Mouse (Mus musculus) stomach, embryonic 15.5 days (tissue): ENCODE data around the gene Ndrg4. TPM values are rescaled to one million over a fixed set of nuclear protein-coding genes. Genes with fewer than 3 reads are reported as not detected.

Experiments used
- ATAC-seq: fragments of 200-750 bp; cut with Nextera tagmentation; 2 replicates; pipeline ENCODE4 v1.8.0; 2017; ENCODE audit warnings: low read depth, moderate number of reproducible peaks, moderate TSS enrichment; ENCODE audit not compliant: insufficient read depth, low FRiP score
- H3K27ac ChIP-seq: fragments of 300-500 bp; sonication (generic); 2 replicates; pipeline ENCODE4 v1.5.1; 2015; ENCODE audit warnings: mild to moderate bottlenecking, inconsistent platforms
- H3K27me3 ChIP-seq: fragments of 300-500 bp; sonication (generic); replicated peaks from 2 replicates; pipeline ENCODE4 v1.6.1; 2015; ENCODE audit warnings: inconsistent platforms
- H3K36me3 ChIP-seq: fragments of 300-500 bp; sonication (generic); 2 replicates; pipeline ENCODE4 v1.6.1; 2015; ENCODE audit warnings: inconsistent platforms
- H3K4me1 ChIP-seq: fragments of 300-500 bp; sonication (generic); 2 replicates; pipeline ENCODE4 v1.6.1; 2015; ENCODE audit warnings: inconsistent platforms
- H3K4me2 ChIP-seq: fragments of 300-500 bp; sonication (generic); 2 replicates; pipeline ENCODE4 v1.6.1; 2015; ENCODE audit warnings: mild to moderate bottlenecking, inconsistent platforms
- H3K4me3 ChIP-seq: fragments of 300-500 bp; sonication (generic); replicated peaks from 2 replicates; pipeline ENCODE4 v1.5.1; 2015; ENCODE audit warnings: inconsistent platforms
- H3K9ac ChIP-seq: fragments of 300-500 bp; sonication (generic); 2 replicates; pipeline ENCODE4 v1.6.1; 2015; ENCODE audit warnings: inconsistent platforms
- H3K9me3 ChIP-seq: fragments of 300-500 bp; sonication (generic); 2 replicates; pipeline ENCODE4 v1.6.1; 2016; ENCODE audit warnings: inconsistent platforms
- WGBS: fragments of 180-500 bp; shearing (Covaris S2); methylation state at CpG from one replicate; pipeline ENCODE4 v1.1.7; 2015; 5-methylcytosine and 5-hydroxymethylcytosine counted together
- polyA plus RNA-seq: library from polyadenylated mRNA; unstranded; fragments of >200 nt; fragmentation: Nextera tagmentation; extraction: Ambion mirVana; gene quantifications from 2 replicates; pipeline ENCODE4 v1.2.1, GENCODE M21; 2015

Ndrg4 gene
- 16.7 and 17.5 TPM in 2 replicates for polyA plus RNA-seq

DNA sequence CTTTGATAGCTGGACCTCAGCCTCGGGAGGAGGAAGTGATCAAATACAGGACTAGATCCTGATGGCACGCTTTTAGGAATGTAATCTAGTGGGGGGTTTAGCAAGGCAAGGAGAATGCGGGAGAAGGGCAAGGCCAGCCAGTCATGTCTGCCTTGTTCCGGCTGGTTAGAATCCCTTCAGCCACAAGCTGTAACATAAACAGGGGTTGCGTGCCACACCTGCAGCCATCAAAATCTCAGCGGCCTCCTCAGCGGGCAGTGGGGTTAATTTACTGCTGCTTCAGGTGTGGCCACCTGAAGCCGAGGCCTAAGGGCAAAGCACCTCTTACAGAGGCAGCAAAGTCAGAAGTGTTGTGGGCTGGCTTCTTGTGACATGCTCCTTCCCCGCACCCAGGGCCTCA lies at the start of gene Ndrg4:
Gene Ndrg4 (plus strand): TSS at position 350 of the 400 bp plus-strand sequence.
- H3K27ac ChIP-seq, result no peak within 1 kb of the TSS
- peaks cover 11% of the 10 kb centered on the region; the same call in 1 of the 2 replicates for H3K4me1 ChIP-seq
- H3K4me3 ChIP-seq, result peak within 1 kb of the TSS; percentile 51
- H3K36me3 ChIP-seq, result no peaks in the 10 kb centered on the region
- WGBS, result 42% methylated on average over 9 of the region's 9 CpGs
- H3K9me3 ChIP-seq, result no peaks in the 10 kb centered on the region
- ATAC-seq, result no peak
- H3K4me2 ChIP-seq, result peak within 1 kb of the TSS; percentile 98
- H3K27me3 ChIP-seq, result peaks cover 72% of the 10 kb centered on the region
- H3K9ac ChIP-seq, result no peak within 1 kb of the TSS

DNA sequence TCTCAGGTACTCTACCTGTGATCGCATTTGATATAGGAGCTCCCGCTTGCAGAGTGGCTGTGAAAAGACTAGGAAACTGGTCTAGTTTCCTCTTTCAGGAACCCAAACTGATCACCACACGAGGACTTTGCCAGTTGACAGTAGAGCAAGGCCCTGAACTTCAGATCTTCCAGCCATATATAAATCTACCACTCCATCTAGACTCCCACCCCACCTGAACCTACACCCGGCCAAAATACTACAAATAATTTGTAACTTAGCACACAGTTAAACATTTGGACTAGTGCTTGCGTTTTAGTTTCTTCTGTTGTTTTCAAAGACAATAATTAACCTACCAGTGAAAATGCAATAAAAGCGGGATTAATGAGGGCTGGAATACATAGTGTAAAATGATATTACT lies 43.9 kb upstream of the Ndrg4 start:
- Histone ChIP-seq H3K9ac (no peak overlapping the region), H3K9me3 (no peaks in the 10 kb centered on the region), H3K4me2 (peak overlapping the region; percentile 78), H3K4me3 (peak overlapping the region; percentile 89; the same call in 1 of the 2 replicates), H3K36me3 (no peaks in the 10 kb centered on the region), H3K4me1 (peaks cover 8% of the 10 kb centered on the region; the same call in 1 of the 2 replicates), H3K27ac (no peak overlapping the region), H3K27me3 (0 out of 2 replicates have a peak, but pooled peaks cover 6% of the 10 kb centered on the region)
- 81% methylated on average over 6 of the region's 6 CpGs for WGBS
- no peak for ATAC-seq

DNA sequence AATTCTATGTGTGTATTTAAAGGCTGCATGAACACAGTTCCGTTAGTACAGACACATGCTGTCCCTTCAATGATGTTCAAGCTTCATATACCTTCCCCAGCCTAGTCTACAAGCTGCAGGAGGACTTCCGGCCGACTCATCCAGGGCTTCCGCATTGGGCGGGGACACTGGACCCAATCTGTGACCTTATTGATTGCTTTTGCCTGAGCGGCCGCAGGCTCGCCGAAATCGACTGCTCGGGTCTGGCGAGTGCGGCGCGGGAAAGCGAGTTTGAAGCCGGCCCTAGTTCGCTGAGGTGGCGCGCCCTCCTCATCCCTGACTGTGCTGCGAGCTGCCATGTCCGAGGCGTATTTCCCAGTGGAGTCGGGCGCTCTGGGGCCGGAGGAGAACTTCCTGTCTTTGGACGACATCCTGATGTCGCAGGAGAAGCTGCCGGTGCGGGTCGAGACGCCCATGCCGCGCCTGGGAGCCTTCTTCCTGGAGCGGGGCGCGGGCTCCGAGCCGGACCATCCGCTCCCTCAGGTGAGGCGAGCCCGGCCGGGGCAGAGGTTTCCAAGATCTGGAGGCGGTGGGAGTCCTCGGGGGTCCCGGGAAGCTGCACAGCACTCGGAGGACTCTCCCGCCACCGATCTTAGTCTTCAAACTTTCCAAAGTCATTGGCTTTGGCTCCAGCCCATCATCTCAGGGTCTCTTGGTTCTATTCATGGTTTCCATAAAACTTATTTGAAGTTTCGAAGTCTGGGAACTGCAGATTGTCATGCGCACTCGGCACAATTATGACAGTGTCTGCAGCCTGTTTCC lies 43.3 kb upstream of the Ndrg4 start, which contains the start of gene Gins3:
Gene Gins3 (plus strand): TSS at position 192 of the 801 bp plus-strand sequence.
- peak within 1 kb of the TSS; percentile 60 for H3K9ac ChIP-seq
- 0 out of 2 replicates have a peak, but pooled peaks cover 3% of the 10 kb centered on the region for H3K27me3 ChIP-seq
- H3K4me2 ChIP-seq, result peak within 1 kb of the TSS; percentile 78
- no peak within 1 kb of the TSS for H3K27ac ChIP-seq
- no peaks in the 10 kb centered on the region for H3K36me3 ChIP-seq
- no peaks in the 10 kb centered on the region for H3K9me3 ChIP-seq
- ATAC-seq, result peak; percentile 93
- peaks cover 8% of the 10 kb centered on the region; the same call in 1 of the 2 replicates for H3K4me1 ChIP-seq
- WGBS, result under 1% methylated on average over 52 of the region's 52 CpGs
- peak within 1 kb of the TSS; percentile 89 for H3K4me3 ChIP-seq

DNA sequence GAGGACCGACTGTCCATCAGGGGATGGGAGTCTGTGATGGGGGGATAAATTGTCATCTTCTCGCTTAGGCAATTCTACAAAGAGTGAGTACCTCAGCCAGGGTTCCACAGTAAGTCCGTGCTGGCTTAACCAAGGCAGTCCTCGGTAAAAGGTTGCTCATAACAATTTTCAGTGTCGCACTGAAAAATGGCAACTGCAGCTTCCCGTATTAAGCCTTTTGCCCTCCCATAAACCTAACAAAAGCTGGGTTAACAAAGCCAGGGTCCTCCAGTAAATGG lies 42.8 kb upstream of the Ndrg4 start:
- H3K9ac ChIP-seq, result peak overlapping the region; percentile 60
- no peak overlapping the region for H3K27ac ChIP-seq
- peak overlapping the region; percentile 78 for H3K4me2 ChIP-seq
- peak overlapping the region; percentile 89 for H3K4me3 ChIP-seq
- H3K27me3 ChIP-seq, result no peaks in the 10 kb centered on the region
- no peaks in the 10 kb centered on the region for H3K9me3 ChIP-seq
- peaks cover 8% of the 10 kb centered on the region; the same call in 1 of the 2 replicates for H3K4me1 ChIP-seq
- no peak for ATAC-seq
- H3K36me3 ChIP-seq, result no peaks in the 10 kb centered on the region
- 3% methylated on average over 6 of the region's 6 CpGs for WGBS

DNA sequence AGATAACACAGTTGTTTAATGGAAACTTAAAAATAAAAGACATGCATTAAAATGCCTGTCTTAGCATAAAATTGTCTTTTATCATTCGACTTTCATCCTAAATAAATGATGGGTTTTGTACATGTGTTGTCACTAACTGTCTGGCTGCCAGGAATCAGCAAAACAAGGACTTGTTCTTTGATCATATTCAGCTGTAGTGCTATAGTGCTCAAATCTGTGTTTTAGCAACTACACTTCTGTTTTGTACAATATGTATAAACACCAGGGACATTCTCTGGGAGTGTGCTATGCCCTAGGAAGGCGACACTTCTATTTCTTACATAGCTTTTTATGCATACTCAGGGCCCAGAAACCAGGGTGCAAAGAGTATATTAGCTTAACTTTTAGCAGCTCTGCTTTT lies 31.8 kb upstream of the Ndrg4 start:
- no peak overlapping the region for H3K4me3 ChIP-seq
- H3K4me1 ChIP-seq, result no peaks in the 10 kb centered on the region
- 83% methylated on average over 2 of the region's 2 CpGs for WGBS
- no peaks in the 10 kb centered on the region for H3K9me3 ChIP-seq
- H3K27me3 ChIP-seq, result no peaks in the 10 kb centered on the region
- no peak overlapping the region for H3K9ac ChIP-seq
- ATAC-seq, result no peak
- no peak overlapping the region for H3K4me2 ChIP-seq
- no peak overlapping the region for H3K27ac ChIP-seq
- H3K36me3 ChIP-seq, result peaks cover 12% of the 10 kb centered on the region

DNA sequence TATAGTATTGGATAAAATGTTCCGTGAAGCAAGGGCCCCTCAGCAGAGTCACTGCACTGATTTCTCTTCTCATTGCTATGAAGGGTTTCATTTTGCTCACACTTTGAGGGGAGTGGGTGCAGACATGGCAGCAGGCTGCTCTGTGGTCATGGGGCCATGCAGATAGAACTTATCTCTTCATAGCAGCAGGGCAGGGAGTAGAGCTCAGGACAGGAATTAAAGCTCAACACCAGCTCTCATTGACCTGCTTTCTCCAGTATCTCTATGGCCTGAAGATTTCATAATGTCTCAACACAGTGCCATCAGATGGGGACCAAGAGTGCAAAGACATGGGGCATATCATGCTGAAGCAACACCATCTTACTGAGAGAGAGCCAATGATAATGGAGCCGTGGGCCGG lies 28.5 kb upstream of the Ndrg4 start:
- Histone ChIP-seq H3K4me1 (no peaks in the 10 kb centered on the region), H3K4me2 (no peak overlapping the region), H3K27ac (no peak overlapping the region), H3K4me3 (no peak overlapping the region), H3K9ac (no peak overlapping the region), H3K36me3 (peaks cover 7% of the 10 kb centered on the region; the same call in 1 of the 2 replicates), H3K9me3 (no peaks in the 10 kb centered on the region), H3K27me3 (no peaks in the 10 kb centered on the region)
- 85% methylated on average over 3 of the region's 3 CpGs for WGBS
- no peak for ATAC-seq

DNA sequence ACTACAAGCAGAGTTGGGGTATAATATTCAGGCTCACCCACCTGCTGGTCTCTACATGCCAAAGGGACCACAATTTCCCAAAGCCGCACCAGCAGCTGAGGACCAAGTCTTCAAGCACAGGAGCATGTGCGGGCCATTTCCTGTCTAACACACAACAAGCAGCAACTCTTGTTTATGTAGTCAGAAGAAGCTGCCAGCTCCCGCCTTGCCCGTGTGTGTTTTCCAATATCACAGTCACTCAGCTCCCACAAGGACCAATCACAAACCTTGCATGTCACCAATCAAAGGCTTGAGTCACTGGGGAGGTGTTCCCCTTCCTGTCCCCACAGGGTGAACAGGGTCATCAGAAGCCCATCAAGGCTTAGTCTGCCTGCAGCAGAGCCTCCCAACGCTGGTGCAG lies 23.4 kb upstream of the Ndrg4 start:
- H3K27me3 ChIP-seq, result no peaks in the 10 kb centered on the region
- no peak for ATAC-seq
- WGBS, result 70% methylated on average over 5 of the region's 5 CpGs

DNA sequence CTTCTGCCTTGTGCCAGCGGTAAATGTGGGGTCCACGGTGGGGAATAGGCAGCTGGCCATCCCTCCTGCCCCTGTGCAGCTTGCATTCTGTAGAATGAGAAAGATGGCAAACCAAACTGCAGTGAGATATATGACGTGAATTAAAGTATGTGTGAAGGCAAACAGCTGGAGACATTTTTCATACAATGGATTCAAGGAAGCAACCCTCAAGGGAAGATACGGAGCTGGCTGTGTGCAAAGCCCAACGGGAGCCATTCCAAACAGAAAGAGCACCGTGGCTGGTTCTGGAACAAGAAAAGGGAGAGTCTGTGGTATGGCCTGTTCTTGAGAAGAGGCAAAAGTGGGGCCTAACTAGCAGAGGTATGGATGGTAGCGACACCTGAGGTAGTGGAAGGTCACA lies 20.9 kb upstream of the Ndrg4 start:
- WGBS, result 50% methylated on average over 7 of the region's 7 CpGs
- no peaks in the 10 kb centered on the region for H3K27me3 ChIP-seq
- no peak overlapping the region for H3K27ac ChIP-seq
- H3K36me3 ChIP-seq, result no peaks in the 10 kb centered on the region
- no peaks in the 10 kb centered on the region for H3K4me1 ChIP-seq
- H3K9ac ChIP-seq, result no peak overlapping the region
- H3K9me3 ChIP-seq, result no peaks in the 10 kb centered on the region
- no peak overlapping the region for H3K4me2 ChIP-seq
- ATAC-seq, result no peak
- H3K4me3 ChIP-seq, result no peak overlapping the region

More for the DNA sequence above, 23.4 kb upstream of the Ndrg4 start:
- no peaks in the 10 kb centered on the region for H3K9me3 ChIP-seq
- H3K36me3 ChIP-seq, result no peaks in the 10 kb centered on the region
- H3K4me2 ChIP-seq, result no peak overlapping the region
- H3K9ac ChIP-seq, result no peak overlapping the region
- H3K4me1 ChIP-seq, result no peaks in the 10 kb centered on the region
- H3K27ac ChIP-seq, result no peak overlapping the region
- H3K4me3 ChIP-seq, result no peak overlapping the region

DNA sequence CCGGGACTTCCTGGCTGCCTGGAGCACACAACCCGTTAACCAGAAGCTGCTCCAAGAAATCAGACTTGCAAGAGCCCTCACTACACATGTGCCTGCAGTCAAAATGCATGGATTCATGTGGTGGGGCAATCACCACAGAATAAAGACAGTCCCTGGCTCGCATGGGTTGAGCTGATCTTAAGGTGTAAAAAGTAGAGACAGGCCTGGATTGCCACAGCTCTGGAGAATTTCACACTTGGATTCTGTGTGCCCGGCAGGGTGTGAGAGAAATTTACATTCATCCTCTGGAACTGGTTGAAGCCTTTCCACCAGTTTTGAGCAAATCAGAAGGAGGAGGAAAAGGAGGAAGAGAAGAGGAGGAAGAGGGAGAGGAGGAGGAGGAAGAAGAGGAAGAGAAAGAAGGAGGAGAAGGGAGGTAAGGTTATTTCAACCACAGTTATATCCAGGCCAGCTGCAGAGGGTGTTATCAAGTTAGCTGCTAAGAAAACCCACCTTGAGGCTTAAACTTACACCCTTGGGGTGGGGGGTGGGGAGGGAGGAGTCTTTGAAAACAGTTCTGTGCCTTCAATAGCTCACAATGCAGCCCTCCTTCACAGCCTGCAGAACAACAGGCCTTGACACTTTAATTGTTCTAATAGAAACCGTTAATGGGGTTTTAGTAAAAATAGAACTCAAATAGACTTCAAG lies 20.3 kb upstream of the Ndrg4 start:
- H3K27ac ChIP-seq, result no peak overlapping the region
- no peaks in the 10 kb centered on the region for H3K4me1 ChIP-seq
- H3K9ac ChIP-seq, result no peak overlapping the region
- WGBS, result 53% methylated on average over 5 of the region's 5 CpGs
- no peaks in the 10 kb centered on the region for H3K27me3 ChIP-seq
- H3K4me2 ChIP-seq, result no peak overlapping the region
- no peak for ATAC-seq
- H3K9me3 ChIP-seq, result no peaks in the 10 kb centered on the region
- no peaks in the 10 kb centered on the region for H3K36me3 ChIP-seq
- no peak overlapping the region for H3K4me3 ChIP-seq

DNA sequence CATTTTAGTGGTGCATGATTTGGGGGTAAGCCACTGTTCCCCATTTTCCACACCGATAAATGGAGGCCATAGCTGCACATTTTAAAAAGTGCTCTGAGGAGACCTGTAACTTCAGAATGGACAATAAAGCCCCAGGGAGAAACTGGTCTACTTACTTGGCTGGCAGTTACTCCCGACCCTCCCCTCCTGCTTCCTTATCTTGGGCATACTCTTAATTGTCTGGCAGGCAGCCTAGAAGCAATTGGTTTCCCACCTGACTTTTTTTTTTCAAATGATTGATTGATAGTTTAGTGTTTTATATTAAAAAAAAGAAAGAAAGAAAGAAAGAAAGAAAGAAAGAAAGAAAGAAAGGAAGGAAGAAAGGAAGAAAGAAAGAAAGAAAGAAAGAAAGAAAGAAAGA lies 19.3 kb upstream of the Ndrg4 start:
- H3K4me3 ChIP-seq, result no peak overlapping the region
- no peaks in the 10 kb centered on the region for H3K4me1 ChIP-seq
- no peak overlapping the region for H3K4me2 ChIP-seq
- ATAC-seq, result no peak
- no peaks in the 10 kb centered on the region for H3K36me3 ChIP-seq
- H3K27me3 ChIP-seq, result no peaks in the 10 kb centered on the region
- H3K9me3 ChIP-seq, result no peaks in the 10 kb centered on the region
- H3K27ac ChIP-seq, result no peak overlapping the region
- no peak overlapping the region for H3K9ac ChIP-seq
- 45% methylated on average over 2 of the region's 2 CpGs for WGBS

DNA sequence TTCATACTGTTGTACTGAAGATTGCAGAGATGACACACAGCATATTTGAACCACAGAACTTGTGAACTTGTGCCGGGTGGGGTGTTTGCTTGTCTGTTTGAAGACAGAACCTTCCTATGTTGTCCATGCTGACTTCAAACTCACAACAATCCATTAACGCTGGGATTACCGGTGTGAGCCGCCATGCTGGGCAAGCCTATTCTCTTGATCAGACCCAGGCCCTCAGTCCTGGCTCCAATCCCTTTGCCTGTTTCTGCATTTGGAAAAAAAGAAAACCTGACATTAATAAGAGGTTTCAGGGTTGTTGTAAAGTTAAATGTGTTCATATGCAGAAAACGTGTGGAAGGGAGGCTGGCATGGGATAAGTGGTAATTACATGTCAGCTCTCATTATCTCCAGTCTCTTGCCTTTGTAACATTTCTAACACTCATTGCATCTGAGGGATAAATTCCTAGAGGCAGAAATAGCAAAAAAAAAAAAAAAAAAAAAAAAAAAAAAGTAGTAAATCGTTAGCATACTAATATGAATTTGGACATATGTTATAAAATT lies 16.4 kb upstream of the Ndrg4 start:
- H3K9ac ChIP-seq, result no peak overlapping the region
- H3K4me1 ChIP-seq, result no peaks in the 10 kb centered on the region
- no peaks in the 10 kb centered on the region for H3K27me3 ChIP-seq
- H3K9me3 ChIP-seq, result no peaks in the 10 kb centered on the region
- no peak overlapping the region for H3K4me2 ChIP-seq
- ATAC-seq, result no peak
- 83% methylated on average over 6 of the region's 6 CpGs for WGBS
- H3K27ac ChIP-seq, result no peak overlapping the region
- H3K36me3 ChIP-seq, result no peaks in the 10 kb centered on the region
- H3K4me3 ChIP-seq, result no peak overlapping the region

DNA sequence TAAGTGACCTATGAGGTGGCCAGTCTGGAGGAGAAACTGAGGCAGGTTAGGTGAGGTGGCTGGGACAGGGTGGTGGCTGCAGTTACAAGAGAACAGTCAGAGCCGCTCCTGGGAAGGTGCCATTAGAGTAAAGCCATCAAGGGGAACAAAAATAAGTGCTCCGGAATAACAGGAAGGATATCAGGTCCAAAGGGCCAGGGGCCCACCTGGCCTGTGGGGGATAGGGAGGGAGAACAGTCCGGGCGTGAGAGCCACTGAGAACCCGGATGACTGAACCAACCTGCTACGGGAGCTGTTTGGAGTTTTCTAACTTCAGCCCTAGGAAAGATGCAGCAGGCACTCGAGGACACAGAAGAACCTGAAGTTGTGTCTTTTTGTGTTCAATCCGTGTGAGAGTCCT lies 15.7 kb upstream of the Ndrg4 start:
- no peak for ATAC-seq
- Histone ChIP-seq H3K4me1 (no peaks in the 10 kb centered on the region), H3K9ac (no peak overlapping the region), H3K36me3 (no peaks in the 10 kb centered on the region), H3K4me2 (no peak overlapping the region), H3K9me3 (no peaks in the 10 kb centered on the region), H3K27me3 (no peaks in the 10 kb centered on the region), H3K27ac (no peak overlapping the region), H3K4me3 (no peak overlapping the region)
- 73% methylated on average over 8 of the region's 8 CpGs for WGBS
